Mouse (Mus musculus) lung, adult 10 weeks (tissue): ENCODE measurements around the gene Nde1. TPM values are rescaled to one million over a fixed set of nuclear protein-coding genes. Genes with fewer than 3 reads are reported as not detected.

ENCODE experiments used
- polyA plus RNA-seq: library from polyadenylated mRNA; stranded (reverse); fragments of 350-450 nt; fragmentation: Illumina TruSeq; extraction: RNeasy Lipid Tissue Mini Kit (QIAGEN cat#74804); gene quantifications from one replicate; pipeline ENCODE4 v1.2.3, GENCODE M21; 2014; ENCODE audit warnings: low read depth, low replicate concordance; ENCODE audit not compliant: insufficient read depth

Nde1 gene
- polyA plus RNA-seq, result 27.3 TPM

GRCm38 (mm10) chr16:14162988-14163416 is at the start of gene Nde1, which contains the start of gene Marf1:
TSS of gene Nde1 (plus strand) at chr16:14163275.
TSS of gene Marf1 (minus strand) at chr16:14163351.

Other genes starting within 250 kb of the Nde1 start
- not detected for gene 2900011O08Rik, start 176.7 kb upstream of the Nde1 start, polyA plus RNA-seq
- gene Ifitm7, start 176.4 kb upstream of the Nde1 start, polyA plus RNA-seq, result not detected
- gene Marf1, start 76 bp downstream of the Nde1 start, polyA plus RNA-seq, result 13.2 TPM
- gene Myh11, start 128.1 kb downstream of the Nde1 start, polyA plus RNA-seq, result 24.8 TPM
- 52.2 TPM for gene Fopnl, start 154.1 kb downstream of the Nde1 start, polyA plus RNA-seq
- gene Abcc1, start 198.3 kb downstream of the Nde1 start, polyA plus RNA-seq, result 4.6 TPM